Mouse (Mus musculus): Measurements from ENCODE around the gene Gm37240. TPM values are rescaled to one million over a fixed set of nuclear protein-coding genes. Genes with fewer than 3 reads are reported as not detected.

Gene Gm37240
- polyA plus RNA-seq (2012; rRNA removed; ENCODE audit: low replicate concordance), result 1.5 and 3.0 TPM in 2 replicates

GRCm38 (mm10) chr3:85887239-85887827, at the start of gene Gm37240, which contains the start of gene Glt28d2:
Gene Gm37240 (minus strand): TSS chr3:85887518.
Gene Glt28d2 (minus strand): TSS chr3:85887516.

GRCm38 (mm10) chr3:85817191-85817590, 70.1 kb downstream of the Gm37240 start, which contains the start of gene Fam160a1:
Gene Fam160a1 (minus strand): TSS chr3:85817291.

GRCm38 (mm10) chr3:85573864-85574830, 313.2 kb downstream of the Gm37240 start, which contains the start of gene Gatb:
Gene Gatb (plus strand): TSS chr3:85574119.

GRCm38 (mm10) chr3:84814762-84815381, 1072.4 kb downstream of the Gm37240 start, which contains the start of gene Fbxw7:
Gene Fbxw7 (plus strand): TSS chr3:84815268.

GRCm38 (mm10) chr3:84593274-84593673, 1294.0 kb downstream of the Gm37240 start, which contains the start of gene Tigd4:
Gene Tigd4 (plus strand): TSS chr3:84593574.

GRCm38 (mm10) chr3:84582023-84582912, 1305.0 kb downstream of the Gm37240 start, which contains the start of gene Arfip1:
Gene Arfip1 (minus strand): TSS chr3:84582625.

GRCm38 (mm10) chr3:84480006-84480897, 1407.1 kb downstream of the Gm37240 start, which contains the start of gene Fhdc1:
Gene Fhdc1 (minus strand): TSS chr3:84480429.

Other genes starting within 250 kb of the Gm37240 start
- 5.5 and 6.7 TPM in 2 replicates for gene Fam160a1, start 70.2 kb downstream of the Gm37240 start, polyA plus RNA-seq (2012; rRNA removed; ENCODE audit: low replicate concordance)
- gene Glt28d2, start within 50 bp of the Gm37240 start, polyA plus RNA-seq (2012; rRNA removed; ENCODE audit: low replicate concordance), result 0.64 and 0.77 TPM in 2 replicates
- gene Sh3d19, start 83.6 kb upstream of the Gm37240 start, polyA plus RNA-seq (2012; rRNA removed; ENCODE audit: low replicate concordance), result 36.5 and 82.2 TPM in 2 replicates
- not detected in 2 replicates for gene Prss48, start 115.0 kb upstream of the Gm37240 start, polyA plus RNA-seq (2012; rRNA removed; ENCODE audit: low replicate concordance)

All from subcutaneous adipose tissue, adult 2 months (tissue).